Mouse (Mus musculus) embryo, embryonic 10 days (tissue): Measurements from ENCODE around the gene Dbt.

Source experiments
- DNase-seq: peaks from one replicate; pipeline ENCODE4 v3.0.0-alpha.2; 2015; ENCODE audit warnings: low spot score

The Dbt gene

DNA sequence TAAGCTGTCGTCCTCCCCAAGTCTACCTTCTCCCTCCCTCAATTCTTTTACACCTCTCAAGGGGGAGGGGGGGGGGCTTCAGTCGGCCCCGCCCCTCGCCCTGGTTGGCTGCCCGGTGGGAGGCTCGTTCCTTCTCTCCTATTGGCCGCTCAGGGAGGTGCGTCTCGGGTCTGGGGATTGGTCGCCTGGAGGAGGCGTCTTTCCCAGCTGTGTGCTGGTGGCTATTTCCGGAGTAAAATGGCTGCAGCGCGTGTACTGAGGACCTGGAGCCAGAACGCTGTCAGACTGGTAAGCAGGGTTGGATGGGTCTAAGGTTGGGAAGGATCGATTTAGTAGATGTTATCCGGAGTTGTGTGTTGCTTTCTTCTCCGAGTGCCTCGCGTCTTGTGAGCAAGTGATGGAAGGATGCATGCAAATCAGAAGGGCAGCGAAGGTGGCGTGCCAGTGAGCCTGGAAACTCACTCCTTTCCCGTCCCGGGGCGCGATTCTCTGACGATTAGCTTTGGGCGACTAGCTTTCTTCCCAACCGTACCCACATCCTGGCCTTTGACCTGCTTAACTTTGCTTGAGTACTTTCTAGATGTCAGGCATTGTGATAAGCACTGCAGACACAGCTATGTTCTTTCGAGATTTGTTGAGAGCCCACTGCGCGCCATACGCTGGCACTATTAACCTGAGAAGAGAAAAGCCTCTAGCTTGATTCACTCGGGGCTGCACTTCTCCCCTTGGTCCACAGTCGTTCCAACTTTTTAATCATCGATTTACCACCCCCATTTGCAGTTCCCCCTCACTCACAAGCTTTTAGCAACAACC is at the start of gene Dbt:
Gene Dbt, plus strand, starts transcription at position 167 of the 813 bp plus-strand sequence.
- DNase-seq = peak; percentile 92

DNA sequence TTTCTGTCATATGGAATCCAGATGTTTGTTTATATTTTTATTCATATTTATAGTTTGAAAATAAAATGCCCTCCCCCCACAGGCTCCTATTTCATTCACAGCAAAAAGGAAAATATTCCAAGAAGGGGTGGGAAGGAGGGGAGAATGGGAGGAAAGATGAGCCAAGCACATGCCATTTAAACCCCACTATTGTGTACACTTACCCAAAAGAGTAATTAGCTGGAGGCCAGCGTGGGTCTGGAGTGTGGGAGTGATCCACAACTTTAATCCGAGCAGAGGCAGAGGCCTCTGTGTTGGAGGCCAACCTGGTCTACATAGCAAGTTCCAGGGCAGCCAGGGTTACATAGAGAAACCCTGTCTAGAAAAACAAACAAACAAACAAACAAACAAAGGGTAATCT is 48.6 kb upstream of the Dbt start:
- no peak for DNase-seq

DNA sequence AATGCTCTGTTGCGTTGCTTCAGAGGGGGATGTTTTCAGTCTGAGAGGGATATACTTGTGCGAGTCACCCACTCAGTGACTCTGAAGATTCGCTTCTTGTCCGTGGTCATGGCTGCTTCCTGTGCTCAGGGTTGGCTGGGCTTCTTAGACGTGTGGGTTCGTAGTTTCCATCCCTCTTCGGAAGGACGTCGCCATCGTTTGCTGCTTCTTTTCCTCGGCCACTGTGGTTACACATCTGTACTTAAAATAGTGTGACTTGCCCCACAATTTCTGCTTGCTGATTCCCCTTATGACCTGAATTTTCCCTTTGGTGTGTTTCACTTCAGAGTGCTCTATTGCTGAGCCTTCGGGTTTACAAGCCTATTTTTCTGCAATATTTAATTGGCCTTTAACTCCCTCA is 47.2 kb upstream of the Dbt start:
- DNase-seq = no peak

- DNase-seq = no peak
Measured at GRCm38 (mm10) chr3:116474602-116475001, 38.3 kb upstream of the Dbt start.

DNA sequence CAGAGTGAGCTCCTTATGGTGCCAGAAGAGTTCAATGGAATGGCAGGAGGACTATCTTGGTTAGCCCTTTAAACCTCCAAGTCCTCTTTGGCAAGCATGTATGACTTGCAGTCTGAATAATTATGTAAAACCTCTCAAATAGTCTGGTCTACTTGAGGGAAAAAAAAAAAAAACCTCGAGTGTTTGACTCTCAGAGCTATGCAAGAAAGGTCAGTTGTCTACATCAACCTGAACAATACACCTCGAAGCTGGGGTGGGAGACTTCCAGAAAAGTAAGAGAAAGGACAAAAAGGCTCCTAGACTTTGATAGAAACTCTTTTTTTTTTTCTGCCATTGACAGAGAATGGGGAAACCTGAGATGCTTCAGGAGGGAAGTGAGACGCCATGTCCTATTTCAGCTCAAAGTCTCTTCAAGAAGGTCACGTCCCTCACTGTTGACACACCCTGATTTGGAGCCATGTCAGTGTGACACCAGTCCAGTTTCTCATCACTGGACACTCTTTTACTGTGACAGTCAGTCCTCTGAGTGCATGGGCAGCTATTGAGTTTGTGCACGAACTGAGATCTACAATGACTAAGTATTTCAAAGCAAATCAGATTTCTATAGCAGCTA is 36.1 kb upstream of the Dbt start:
- DNase-seq = peak; percentile 3

DNA sequence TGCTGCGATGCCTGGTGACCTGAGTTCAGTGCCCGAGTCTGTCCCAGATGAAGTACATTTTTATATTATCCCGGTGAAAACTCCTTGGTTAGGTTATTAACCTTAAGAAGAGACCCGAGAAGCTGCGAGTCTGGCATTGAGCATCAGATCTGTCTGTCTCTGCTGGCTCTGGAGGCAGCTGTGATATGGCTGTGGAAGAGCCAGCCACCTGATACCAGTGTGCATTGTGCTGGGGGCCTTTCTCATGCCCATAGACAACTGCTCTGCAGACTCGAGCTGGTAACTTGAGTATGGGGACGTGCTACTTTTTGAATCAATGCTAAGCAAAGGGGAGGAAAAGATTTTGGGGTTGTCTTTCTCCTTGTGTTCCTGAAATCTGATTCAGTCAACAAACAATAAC is 35.5 kb upstream of the Dbt start:
- DNase-seq = no peak

DNA sequence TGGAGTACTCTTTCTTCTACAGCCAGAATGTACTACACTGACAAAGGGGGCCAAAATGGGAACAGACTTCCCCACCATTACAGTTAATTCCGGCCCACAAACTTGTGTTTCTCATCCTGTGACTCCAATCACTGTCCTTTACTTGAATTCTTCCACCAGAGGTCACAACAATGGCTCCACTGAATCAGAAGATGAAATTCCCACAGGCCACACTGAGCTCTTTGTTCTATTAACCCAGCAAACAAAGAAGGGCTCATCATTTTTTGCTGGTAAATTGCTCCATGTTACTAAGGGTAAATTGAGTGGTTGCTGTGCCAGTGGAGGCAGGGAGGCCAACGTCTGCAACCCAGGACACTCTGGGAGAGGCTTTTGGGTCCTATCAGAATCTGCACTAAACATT is 32.8 kb upstream of the Dbt start:
- DNase-seq = peak; percentile 35

DNA sequence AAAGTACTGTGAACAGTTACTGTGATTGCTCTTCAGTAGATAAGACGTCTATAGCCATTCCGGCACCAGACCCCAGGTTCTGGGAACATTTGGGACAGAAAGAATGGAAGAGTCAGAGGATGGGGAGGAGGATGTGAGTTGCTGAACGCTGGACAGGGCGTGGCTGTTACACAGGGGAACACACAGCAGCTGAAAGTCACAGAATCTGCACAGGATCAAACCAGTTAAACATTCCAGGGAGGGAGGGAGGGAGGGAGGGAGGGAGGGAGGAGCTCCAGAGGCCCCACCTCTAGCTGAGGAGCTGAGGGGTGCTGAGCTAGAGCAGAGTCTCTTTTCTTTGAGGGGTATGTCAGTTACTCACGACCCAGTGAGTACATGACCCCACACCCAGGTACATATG is 31.9 kb upstream of the Dbt start:
- DNase-seq = no peak

- DNase-seq = no peak
Measured at GRCm38 (mm10) chr3:116482724-116483123, 30.1 kb upstream of the Dbt start.

- no peak for DNase-seq
Measured at GRCm38 (mm10) chr3:116483271-116483670, 29.6 kb upstream of the Dbt start.

- DNase-seq = no peak
Measured at GRCm38 (mm10) chr3:116490920-116491319, 21.9 kb upstream of the Dbt start.

DNA sequence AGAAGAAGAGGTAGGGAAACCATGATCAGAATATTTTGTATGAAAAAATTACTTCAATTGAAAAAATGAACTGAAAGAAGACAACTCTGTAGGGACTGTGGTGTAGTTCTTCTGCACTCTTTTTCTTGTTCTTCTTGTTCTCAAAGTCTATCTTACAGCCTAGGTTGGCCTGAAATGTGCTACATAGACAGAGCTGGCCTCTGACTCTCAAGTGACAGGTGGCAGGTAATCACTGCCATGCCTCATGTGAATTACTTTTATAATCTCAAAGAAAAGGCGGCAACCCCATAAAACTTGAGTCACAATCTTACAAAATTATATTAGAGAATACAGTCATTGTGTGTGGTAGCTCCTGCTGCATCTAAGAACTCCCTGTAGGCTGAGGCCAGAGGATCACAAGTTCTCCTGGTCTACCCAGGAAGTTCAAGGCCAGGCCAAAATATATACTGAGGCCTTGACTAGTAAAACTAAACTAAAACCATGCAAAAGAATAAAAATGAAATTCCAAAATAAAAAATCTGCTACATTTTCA is 20.9 kb upstream of the Dbt start:
- no peak for DNase-seq

DNA sequence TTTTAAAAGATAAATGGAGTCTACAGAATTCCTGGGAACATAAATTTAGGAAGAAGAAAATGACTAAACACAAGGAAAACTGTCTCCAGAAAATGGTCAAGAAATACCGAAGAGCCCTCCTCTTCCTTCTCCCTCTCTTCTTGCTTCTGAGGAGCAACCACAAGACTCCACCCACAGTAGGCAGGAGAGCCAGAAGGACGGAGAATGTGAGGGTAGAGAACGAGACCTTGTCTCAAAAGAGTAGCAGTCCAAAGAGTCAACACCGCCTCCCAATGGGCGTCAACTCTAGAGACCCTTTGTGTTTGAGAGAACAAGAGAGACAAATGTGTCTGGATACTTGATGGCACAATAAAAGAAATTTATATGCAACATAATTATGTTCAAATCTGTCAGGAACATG is 19.2 kb upstream of the Dbt start:
- DNase-seq = no peak

- DNase-seq = no peak
Measured at GRCm38 (mm10) chr3:116495671-116496070, 17.2 kb upstream of the Dbt start.

DNA sequence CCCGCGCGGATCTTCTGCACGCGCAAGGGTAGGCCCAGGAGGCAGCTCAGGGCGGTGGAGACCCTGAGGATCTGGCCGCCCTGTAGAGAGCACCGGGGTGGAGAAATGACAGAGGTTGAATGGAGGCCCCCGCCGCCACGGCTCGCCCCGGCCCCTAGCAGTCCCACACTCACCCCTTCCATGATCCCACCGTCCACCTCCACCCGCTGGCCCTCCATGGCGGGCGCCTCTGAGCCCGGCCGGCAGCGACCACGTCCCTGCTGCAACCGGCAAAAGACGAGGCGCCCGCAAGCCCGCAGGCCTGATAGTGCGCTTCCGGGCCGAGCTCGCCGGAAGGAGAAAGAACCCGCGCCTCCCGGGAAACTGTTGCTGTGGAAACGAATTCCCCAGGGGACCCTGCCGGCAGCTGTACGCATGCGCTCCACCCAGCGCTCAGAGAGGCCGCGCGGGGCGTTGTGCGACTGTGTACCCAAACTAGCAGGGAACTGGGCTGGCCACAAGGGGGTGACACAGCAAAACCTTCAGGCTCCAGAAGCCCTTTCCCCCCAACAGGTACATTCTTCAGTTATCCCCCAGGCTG is 5.0 kb upstream of the Dbt start, which contains the start of gene Rtca:
Gene Rtca, minus strand, starts transcription at position 437 of the 580 bp plus-strand sequence.
- peak; percentile 97 for DNase-seq

- peak; percentile 51 for DNase-seq
Measured at GRCm38 (mm10) chr3:116512151-116512903, 543 bp upstream of the Dbt start.

GRCm38 (mm10) chr3:116520141-116520761 is 7.4 kb downstream of the Dbt start:
- DNase-seq = no peak

DNA sequence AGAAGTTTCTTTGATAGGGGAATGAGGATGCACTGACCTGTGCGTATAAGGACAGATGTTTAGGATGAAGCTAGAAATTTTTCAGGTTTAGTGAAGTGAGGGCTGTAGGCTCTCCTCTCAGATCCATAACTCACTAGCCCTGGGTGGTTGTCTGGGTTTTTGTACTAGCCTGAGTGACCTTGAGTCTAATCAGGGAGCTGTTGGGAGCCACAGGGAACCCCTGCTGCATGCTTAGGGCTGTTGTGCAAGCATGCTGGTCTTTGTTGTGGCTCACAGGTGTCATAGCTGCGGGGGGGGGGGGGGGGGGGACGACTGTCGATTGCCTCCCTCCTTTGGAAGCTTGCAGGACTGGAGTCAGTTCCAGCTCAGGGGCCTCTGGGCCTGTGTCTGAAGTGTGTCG is 16.9 kb downstream of the Dbt start:
- DNase-seq = no peak

GRCm38 (mm10) chr3:116530826-116531225 is 18.0 kb downstream of the Dbt start:
- DNase-seq = no peak

- peak; percentile 48 for DNase-seq
Measured at GRCm38 (mm10) chr3:116536428-116537199, 23.7 kb downstream of the Dbt start.

DNA sequence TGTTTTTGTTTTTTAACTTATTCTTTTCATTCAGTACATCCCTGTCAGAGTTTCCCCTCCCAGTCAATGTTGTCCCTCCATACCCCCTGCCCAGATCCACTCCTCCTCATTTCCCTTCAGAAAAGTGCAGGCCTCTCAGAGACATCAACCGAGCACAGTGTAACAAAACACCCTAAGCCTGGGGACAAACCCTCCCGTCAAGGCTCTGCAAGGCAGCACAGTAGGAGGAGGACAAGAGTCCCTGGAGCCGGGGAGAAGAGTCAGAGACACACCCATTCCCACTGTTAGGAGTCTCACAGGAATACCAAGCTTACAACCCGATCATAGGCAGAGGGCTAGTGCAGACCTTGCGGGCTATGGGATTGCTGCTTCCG is 24.3 kb downstream of the Dbt start:
- peak; percentile 35 for DNase-seq
